Mouse (Mus musculus) liver, embryonic 16.5 days (tissue): Measurements from ENCODE around the gene Tmem52. TPM values are rescaled to one million over a fixed set of nuclear protein-coding genes. Genes with fewer than 3 reads are reported as not detected.
"Not testable (repeated sequence)": the region's sequence is repeated elsewhere in the genome, so short reads cannot be mapped to it uniquely, and the experiment has no call there.

Source experiments
- ATAC-seq: fragments of 200-750 bp; cut with Nextera tagmentation; 2 replicates; pipeline ENCODE4 v1.8.0; 2017; ENCODE audit warnings: low read depth, mild to moderate bottlenecking, moderate number of reproducible peaks, moderate library complexity
- H3K27ac ChIP-seq: fragments of 300-500 bp; sonication (generic); 2 replicates; pipeline ENCODE4 v1.5.1; 2014; ENCODE audit warnings: mild to moderate bottlenecking, low read length
- H3K27me3 ChIP-seq: fragments of 300-500 bp; sonication (generic); 2 replicates; pipeline ENCODE4 v1.6.1; 2014; ENCODE audit warnings: low read depth, low read length, mixed read lengths; ENCODE audit not compliant: control insufficient read depth, insufficient read depth
- H3K36me3 ChIP-seq: fragments of 300-500 bp; sonication (generic); 2 replicates; pipeline ENCODE4 v1.6.1; 2014; ENCODE audit warnings: mild to moderate bottlenecking; ENCODE audit not compliant: control insufficient read depth, insufficient read depth
- H3K4me1 ChIP-seq: fragments of 300-500 bp; sonication (generic); 2 replicates; pipeline ENCODE4 v1.6.1; 2014; ENCODE audit warnings: low read depth, low read length, mixed read lengths; ENCODE audit not compliant: control insufficient read depth
- H3K4me2 ChIP-seq: fragments of 300-500 bp; sonication (generic); 2 replicates; pipeline ENCODE4 v1.6.1; 2014; ENCODE audit warnings: low read depth, low read length, mixed read lengths
- H3K4me3 ChIP-seq: fragments of 300-500 bp; sonication (generic); 2 replicates; pipeline ENCODE4 v1.5.1; 2014; ENCODE audit warnings: low read depth, mild to moderate bottlenecking, low read length
- H3K9ac ChIP-seq: fragments of 300-500 bp; sonication (generic); 2 replicates; pipeline ENCODE4 v1.6.1; 2014; ENCODE audit warnings: low read depth, low read length
- H3K9me3 ChIP-seq: fragments of 300-500 bp; sonication (generic); replicated peaks from 2 replicates; pipeline ENCODE4 v1.6.1; 2016; ENCODE audit warnings: low read length; ENCODE audit not compliant: control insufficient read depth
- whole genome bisulfite sequencing: fragments of 180-500 bp; shearing (Covaris S2); extraction: QIAGEN DNeasy Blood & Tissue Kit; methylation state at CpG from one replicate; pipeline ENCODE4 v1.1.7; 2014; ENCODE audit not compliant: insufficient replicate concordance; 5-methylcytosine and 5-hydroxymethylcytosine counted together
- polyA plus RNA-seq: library from polyadenylated mRNA; unstranded; fragments of >200 nt; fragmentation: Nextera tagmentation; extraction: Ambion mirVana; gene quantifications from 2 replicates; pipeline ENCODE4 v1.2.1, GENCODE M21; 2015

The Tmem52 gene
- polyA plus RNA-seq: 0.33 and 0.64 TPM in 2 replicates

- Histone ChIP-seq H3K36me3 (no peaks in the 10 kb centered on the region), H3K4me2 (peak within 1 kb of the TSS; percentile 68), H3K4me3 (peak within 1 kb of the TSS; percentile 57), H3K27ac (no peak within 1 kb of the TSS), H3K4me1 (peaks cover 3% of the 10 kb centered on the region; the same call in 1 of the 2 replicates), H3K27me3 (peaks cover 3% of the 10 kb centered on the region; the same call in 1 of the 2 replicates), H3K9ac (peak within 1 kb of the TSS; percentile 45; the same call in 1 of the 2 replicates), H3K9me3 (no peaks in the 10 kb centered on the region)
- ATAC-seq: 0 out of 2 replicates have a peak, but pooled peaks have one; percentile 35
- 12% methylated on average over 21 of the region's 21 CpGs for WGBS
Observed at GRCm38 (mm10) chr4:155468952-155469351, at the start of gene Tmem52. Tmem52 (plus strand) TSS chr4:155469114.

DNA sequence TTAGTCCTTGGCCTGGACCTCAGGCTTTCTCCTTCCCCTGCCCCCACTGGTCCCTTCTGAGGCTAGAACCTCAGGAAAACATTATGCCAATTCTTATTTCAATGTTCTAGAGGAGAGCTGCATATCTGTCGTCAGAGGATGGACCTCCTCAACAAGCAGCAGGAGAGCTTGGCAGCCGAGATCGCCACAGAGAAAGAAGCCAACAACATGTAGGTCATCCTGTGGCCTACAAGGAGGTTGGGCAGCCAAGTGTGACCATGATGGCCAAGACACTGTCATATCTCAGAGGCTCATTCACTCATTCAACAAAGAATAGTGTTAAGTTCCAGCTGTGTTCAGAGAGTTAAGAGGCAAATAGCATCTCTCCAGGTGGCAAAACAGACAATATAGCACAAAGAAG lies 48.8 kb upstream of the Tmem52 start:
- no peak overlapping the region for H3K4me3 ChIP-seq
- no peak overlapping the region for H3K9ac ChIP-seq
- 66% methylated on average over 3 of the region's 3 CpGs for WGBS
- no peaks in the 10 kb centered on the region for H3K27me3 ChIP-seq
- H3K36me3 ChIP-seq: no peaks in the 10 kb centered on the region
- no peaks in the 10 kb centered on the region for H3K9me3 ChIP-seq
- H3K4me1 ChIP-seq: no peaks in the 10 kb centered on the region
- H3K4me2 ChIP-seq: no peak overlapping the region
- ATAC-seq: no peak
- no peak overlapping the region for H3K27ac ChIP-seq

GRCm38 (mm10) chr4:155421412-155422370 lies 47.2 kb upstream of the Tmem52 start:
- not testable (repeated sequence) for H3K36me3 ChIP-seq, H3K4me3 ChIP-seq, H3K4me2 ChIP-seq, H3K27me3 ChIP-seq, H3K9ac ChIP-seq, H3K9me3 ChIP-seq, H3K4me1 ChIP-seq, ATAC-seq, H3K27ac ChIP-seq
- WGBS: 71% methylated on average over 21 of the region's 30 CpGs

GRCm38 (mm10) chr4:155423988-155424387 lies 44.9 kb upstream of the Tmem52 start:
- Histone ChIP-seq H3K9me3 (no peaks in the 10 kb centered on the region), H3K9ac (no peak overlapping the region), H3K27me3 (no peaks in the 10 kb centered on the region), H3K27ac (no peak overlapping the region), H3K4me1 (no peaks in the 10 kb centered on the region), H3K36me3 (no peaks in the 10 kb centered on the region), H3K4me2 (no peak overlapping the region), H3K4me3 (no peak overlapping the region)
- 51% methylated on average over 5 of the region's 5 CpGs for WGBS
- ATAC-seq: no peak

- Histone ChIP-seq H3K9ac (no peak overlapping the region), H3K9me3 (no peaks in the 10 kb centered on the region), H3K4me2 (no peak overlapping the region), H3K4me1 (no peaks in the 10 kb centered on the region), H3K4me3 (no peak overlapping the region), H3K27ac (no peak overlapping the region), H3K27me3 (no peaks in the 10 kb centered on the region), H3K36me3 (no peaks in the 10 kb centered on the region)
- no peak for ATAC-seq
- 47% methylated on average over 6 of the region's 6 CpGs for WGBS
Observed at GRCm38 (mm10) chr4:155426272-155426671, 42.6 kb upstream of the Tmem52 start.

- no peaks in the 10 kb centered on the region for H3K36me3 ChIP-seq
- no peak overlapping the region for H3K4me3 ChIP-seq
- no peak overlapping the region for H3K27ac ChIP-seq
- ATAC-seq: no peak
- H3K9me3 ChIP-seq: no peaks in the 10 kb centered on the region
- H3K9ac ChIP-seq: no peak overlapping the region
- no peaks in the 10 kb centered on the region for H3K4me1 ChIP-seq
- no peak overlapping the region for H3K4me2 ChIP-seq
- H3K27me3 ChIP-seq: no peaks in the 10 kb centered on the region
Observed at GRCm38 (mm10) chr4:155428442-155428841, 40.5 kb upstream of the Tmem52 start.

DNA sequence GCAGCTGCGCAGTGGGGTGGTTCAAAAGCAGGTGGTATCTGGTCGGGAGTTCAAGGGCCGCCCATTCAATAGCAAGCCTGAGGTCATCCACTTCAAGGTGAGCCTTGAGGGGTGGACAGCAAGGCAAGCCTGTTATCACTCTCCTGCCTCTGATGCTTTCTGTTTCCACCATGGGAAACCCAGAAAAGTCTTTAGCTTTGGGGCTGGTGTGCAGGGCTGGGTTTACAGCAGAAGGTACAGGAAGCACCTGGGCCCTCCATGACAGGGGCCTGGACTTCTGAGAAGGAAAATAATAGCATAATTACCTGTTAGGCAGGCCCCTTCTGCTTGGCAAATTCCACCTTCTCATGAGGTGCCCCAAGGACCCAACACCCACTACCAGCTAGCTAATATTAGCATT lies 39.7 kb upstream of the Tmem52 start:
- no peaks in the 10 kb centered on the region for H3K27me3 ChIP-seq
- H3K36me3 ChIP-seq: no peaks in the 10 kb centered on the region
- no peak overlapping the region for H3K4me3 ChIP-seq
- 69% methylated on average over 3 of the region's 3 CpGs for WGBS
- no peaks in the 10 kb centered on the region for H3K9me3 ChIP-seq
- no peak for ATAC-seq
- no peak overlapping the region for H3K4me2 ChIP-seq
- H3K4me1 ChIP-seq: no peaks in the 10 kb centered on the region
- no peak overlapping the region for H3K27ac ChIP-seq
- no peak overlapping the region for H3K9ac ChIP-seq

DNA sequence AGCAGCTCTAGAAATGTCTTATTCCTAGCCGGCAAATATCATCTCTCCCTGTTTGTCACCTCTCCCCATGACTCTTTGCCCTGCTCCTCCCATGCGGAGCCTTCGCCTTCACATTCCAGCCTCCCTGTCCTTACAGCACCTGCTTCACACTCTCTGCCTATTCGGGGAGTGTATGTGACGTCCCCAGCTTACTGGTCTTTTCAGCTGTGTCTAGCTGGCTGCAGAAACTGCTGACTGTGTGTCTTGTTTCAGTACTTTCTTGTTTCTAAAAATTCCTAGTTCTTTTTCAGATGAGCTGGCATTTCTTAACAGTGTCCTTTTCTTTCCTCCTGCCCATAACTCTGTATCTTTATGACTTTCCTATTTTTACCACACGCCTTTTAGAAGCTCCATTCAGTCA lies 36.6 kb upstream of the Tmem52 start:
- Histone ChIP-seq H3K4me1 (no peaks in the 10 kb centered on the region), H3K27ac (no peak overlapping the region), H3K36me3 (no peaks in the 10 kb centered on the region), H3K27me3 (no peaks in the 10 kb centered on the region), H3K4me3 (no peak overlapping the region), H3K9ac (no peak overlapping the region), H3K4me2 (no peak overlapping the region), H3K9me3 (no peaks in the 10 kb centered on the region)
- ATAC-seq: no peak
- WGBS: 65% methylated on average over 6 of the region's 6 CpGs

- no peak for ATAC-seq
- no peak overlapping the region for H3K4me3 ChIP-seq
- no peak overlapping the region for H3K9ac ChIP-seq
- no peaks in the 10 kb centered on the region for H3K9me3 ChIP-seq
- H3K36me3 ChIP-seq: no peaks in the 10 kb centered on the region
- 58% methylated on average over 5 of the region's 5 CpGs for WGBS
- H3K27ac ChIP-seq: no peak overlapping the region
- H3K4me2 ChIP-seq: no peak overlapping the region
- no peaks in the 10 kb centered on the region for H3K4me1 ChIP-seq
- no peaks in the 10 kb centered on the region for H3K27me3 ChIP-seq
Observed at GRCm38 (mm10) chr4:155433993-155434392, 34.9 kb upstream of the Tmem52 start.
